Comparison of ENCODE assay signal across 12 mouse cellular contexts in the genomic region with DNA sequence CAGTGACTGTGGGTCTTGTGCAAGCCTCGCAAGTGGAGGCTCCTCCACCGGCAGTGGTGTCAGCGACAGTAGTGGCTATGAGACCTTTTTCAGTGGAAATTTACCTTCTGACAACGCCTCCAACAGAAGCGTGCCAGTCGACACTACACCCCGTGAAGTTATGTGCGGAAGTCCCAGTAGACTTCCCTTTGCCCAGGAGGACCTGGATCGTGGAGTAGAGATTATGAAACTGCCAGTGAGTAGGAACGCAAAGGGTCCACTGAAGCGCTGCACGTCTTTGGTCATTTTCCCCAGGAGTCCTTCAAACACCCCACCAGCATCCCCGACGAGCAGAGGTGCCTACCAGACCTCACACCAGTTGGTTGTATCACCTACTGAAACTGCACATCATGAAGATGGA. TPM values are rescaled to one million over a fixed set of nuclear protein-coding genes. Genes with fewer than 3 reads are reported as not detected.
DNase-seq lines count a peak whose midpoint lies in the region; ATAC-seq and TF ChIP-seq lines count a peak whose summit lies in the region.
"Had no signal": no experiment of that assay in that cellular context is flagged by ENCODE, and none has a peak within 500 bp of the region (broad histone marks: within the 10 kb centered on the region; RNA-seq: fewer than 3 reads in every experiment).

No protein-coding gene starts in this region.

- TF ChIP-seq CTCF in midbrain, postnatal 0 days (IDR thresholded peaks at IDR 0.05): no peak

- 0 out of 2 replicates have a peak overlapping the region, but pooled peaks have one; percentile 6 for H3K4me3 ChIP-seq in limb, embryonic 12.5 days (replicated peaks)
- H3K4me3 ChIP-seq in limb, embryonic 10.5 days: no peak overlapping the region
- H3K4me3 ChIP-seq in embryonic facial prominence, embryonic 15.5 days (replicated peaks): no peak overlapping the region
- no peak overlapping the region for H3K4me3 ChIP-seq in midbrain, postnatal 0 days (ENCODE audit: low read depth, low read length)
- H3K4me3 ChIP-seq: heart, embryonic 13.5 days; liver, embryonic 13.5 days had no signal

- H3K36me3 ChIP-seq in limb, embryonic 12.5 days: peaks cover 81% of the 10 kb centered on the region
- peaks cover 98% of the 10 kb centered on the region for H3K36me3 ChIP-seq in limb, embryonic 10.5 days
- peaks cover 49% of the 10 kb centered on the region for H3K36me3 ChIP-seq in embryonic facial prominence, embryonic 15.5 days
- H3K36me3 ChIP-seq in midbrain, postnatal 0 days (ENCODE audit: insufficient read depth, low read length): peaks cover 25% of the 10 kb centered on the region

- WGBS in limb, embryonic 12.5 days: 92% methylated on average over 14 of the region's 14 CpGs
- WGBS in limb, embryonic 10.5 days: 93% methylated on average over 14 of the region's 14 CpGs
- 86% methylated on average over 14 of the region's 14 CpGs for WGBS in embryonic facial prominence, embryonic 15.5 days
- WGBS in midbrain, postnatal 0 days: 85% methylated on average over 14 of the region's 14 CpGs

- peak; percentile 89 for DNase-seq in heart, adult 11 months
- DNase-seq in heart, postnatal 25 days (ENCODE audit: low spot score): no peak
- no peak for DNase-seq in limb, embryonic 10.5 days (ENCODE audit: low spot score)
- DNase-seq in midbrain, postnatal 0 days (ENCODE audit: low spot score): no peak
- no peak for DNase-seq in urinary bladder, postnatal 14 days (ENCODE audit: low spot score)
- DNase-seq: kidney, postnatal 36 days; liver, embryonic 13.5 days; lung, postnatal 14 days had no signal

- H3K9me3 ChIP-seq in limb, embryonic 12.5 days: no peaks in the 10 kb centered on the region
- no peaks in the 10 kb centered on the region for H3K9me3 ChIP-seq in limb, embryonic 10.5 days (replicated peaks)
- H3K9me3 ChIP-seq in embryonic facial prominence, embryonic 15.5 days (replicated peaks): no peaks in the 10 kb centered on the region
- no peaks in the 10 kb centered on the region for H3K9me3 ChIP-seq in midbrain, postnatal 0 days (ENCODE audit: low read length)
- H3K9me3 ChIP-seq: heart, embryonic 13.5 days; liver, embryonic 13.5 days had no signal

- no peak overlapping the region for H3K9ac ChIP-seq in limb, embryonic 12.5 days (replicated peaks)
- H3K9ac ChIP-seq in embryonic facial prominence, embryonic 15.5 days: no peak overlapping the region
- no peak overlapping the region for H3K9ac ChIP-seq in midbrain, postnatal 0 days (replicated peaks; ENCODE audit: low read length, poor library complexity, severe bottlenecking)
- H3K9ac ChIP-seq: liver, embryonic 13.5 days had no signal

- peak overlapping the region; percentile 38 for H3K4me2 ChIP-seq in limb, embryonic 12.5 days
- H3K4me2 ChIP-seq in embryonic facial prominence, embryonic 15.5 days (replicated peaks): 0 out of 2 replicates have a peak overlapping the region, but pooled peaks have one; percentile 8
- H3K4me2 ChIP-seq in midbrain, postnatal 0 days (ENCODE audit: low read depth, low read length, poor library complexity, severe bottlenecking): no peak overlapping the region
- H3K4me2 ChIP-seq: heart, embryonic 13.5 days; liver, embryonic 13.5 days had no signal

- H3K27me3 ChIP-seq in limb, embryonic 12.5 days: no peaks in the 10 kb centered on the region
- H3K27me3 ChIP-seq in limb, embryonic 10.5 days (ENCODE audit: low read depth, poor library complexity, severe bottlenecking): no peaks in the 10 kb centered on the region
- H3K27me3 ChIP-seq in embryonic facial prominence, embryonic 15.5 days: no peaks in the 10 kb centered on the region
- no peaks in the 10 kb centered on the region for H3K27me3 ChIP-seq in midbrain, postnatal 0 days (ENCODE audit: insufficient read depth, low read length)
- H3K27me3 ChIP-seq: heart, embryonic 13.5 days; liver, embryonic 13.5 days had no signal

- no peak for ATAC-seq in limb, embryonic 12.5 days (ENCODE audit: insufficient number of reproducible peaks, insufficient read depth, low FRiP score, low TSS enrichment, low read depth)
- ATAC-seq in embryonic facial prominence, embryonic 15.5 days (ENCODE audit: insufficient number of reproducible peaks, low FRiP score, low TSS enrichment, low read depth): no peak
- ATAC-seq in midbrain, postnatal 0 days (ENCODE audit: low FRiP score): no peak
- ATAC-seq: intestine, postnatal 0 days had no signal

- peaks cover 48% of the 10 kb centered on the region for H3K4me1 ChIP-seq in limb, embryonic 12.5 days (replicated peaks)
- no peaks in the 10 kb centered on the region for H3K4me1 ChIP-seq in limb, embryonic 10.5 days
- H3K4me1 ChIP-seq in embryonic facial prominence, embryonic 15.5 days: peaks cover 73% of the 10 kb centered on the region
- H3K4me1 ChIP-seq in midbrain, postnatal 0 days (ENCODE audit: insufficient read depth, low read length): peaks cover 11% of the 10 kb centered on the region; the same call in 1 of the 2 replicates

- H3K27ac ChIP-seq in limb, embryonic 12.5 days: peak overlapping the region; percentile 80
- no peak overlapping the region for H3K27ac ChIP-seq in limb, embryonic 10.5 days
- peak overlapping the region; percentile 61 for H3K27ac ChIP-seq in embryonic facial prominence, embryonic 15.5 days (replicated peaks)
- peak overlapping the region; percentile 65; the same call in 1 of the 2 replicates for H3K27ac ChIP-seq in midbrain, postnatal 0 days (ENCODE audit: low read depth, low read length)
- H3K27ac ChIP-seq: liver, embryonic 13.5 days had no signal

- intact Hi-C loops in heart, postnatal 25 days (cut with DNase I): no loop called here

RNA-seq across cellular contexts. Expression of a gene that starts 31.7 kb away (rescaled TPM):
- 100 to 1,000 TPM; 337 to 377 TPM for total RNA-seq in heart, postnatal 25 days (2021)
- 815 and 839 TPM in 2 replicates for polyA plus RNA-seq in limb, embryonic 12.5 days (2016; fragmentation: Nextera tagmentation; extraction: Ambion mirVana)
- polyA plus RNA-seq in limb, embryonic 10.5 days (2016; fragmentation: Nextera tagmentation; extraction: Ambion mirVana): 565 and 690 TPM in 2 replicates
- 541 and 546 TPM in 2 replicates for polyA plus RNA-seq in embryonic facial prominence, embryonic 15.5 days (2015; fragmentation: Nextera tagmentation; extraction: Ambion mirVana)
- 432 and 533 TPM in 2 replicates for total RNA-seq in midbrain, postnatal 0 days (2014; rRNA removed)
- 276 and 321 TPM in 2 replicates for polyA plus RNA-seq in midbrain, postnatal 0 days (2015; fragmentation: Nextera tagmentation; extraction: Ambion mirVana)
